Mouse (Mus musculus): Measurements from ENCODE around the gene Neil1.

- no peak for TF ChIP-seq POLR2A (IDR thresholded peaks at IDR 0.05; ENCODE audit: borderline replicate concordance, control insufficient read depth, low read depth, low read length)
- no peak for TF ChIP-seq CTCF (IDR thresholded peaks at IDR 0.05; ENCODE audit: control insufficient read depth, insufficient read depth, low read length)
These were observed 15.0 kb upstream of the Neil1 start for GRCm38 (mm10) chr9:57163137-57163536.

Data from bone marrow, adult 2 months (tissue).